Mouse (Mus musculus): ENCODE results near the gene H2-DMb2. TPM values are rescaled to one million over a fixed set of nuclear protein-coding genes. Genes with fewer than 3 reads are reported as not detected.

H2-DMb2 gene
- total and polyA plus RNA-seq, 3 experiments, result 0.77 to 1.5 TPM; not detected in 1

DNA sequence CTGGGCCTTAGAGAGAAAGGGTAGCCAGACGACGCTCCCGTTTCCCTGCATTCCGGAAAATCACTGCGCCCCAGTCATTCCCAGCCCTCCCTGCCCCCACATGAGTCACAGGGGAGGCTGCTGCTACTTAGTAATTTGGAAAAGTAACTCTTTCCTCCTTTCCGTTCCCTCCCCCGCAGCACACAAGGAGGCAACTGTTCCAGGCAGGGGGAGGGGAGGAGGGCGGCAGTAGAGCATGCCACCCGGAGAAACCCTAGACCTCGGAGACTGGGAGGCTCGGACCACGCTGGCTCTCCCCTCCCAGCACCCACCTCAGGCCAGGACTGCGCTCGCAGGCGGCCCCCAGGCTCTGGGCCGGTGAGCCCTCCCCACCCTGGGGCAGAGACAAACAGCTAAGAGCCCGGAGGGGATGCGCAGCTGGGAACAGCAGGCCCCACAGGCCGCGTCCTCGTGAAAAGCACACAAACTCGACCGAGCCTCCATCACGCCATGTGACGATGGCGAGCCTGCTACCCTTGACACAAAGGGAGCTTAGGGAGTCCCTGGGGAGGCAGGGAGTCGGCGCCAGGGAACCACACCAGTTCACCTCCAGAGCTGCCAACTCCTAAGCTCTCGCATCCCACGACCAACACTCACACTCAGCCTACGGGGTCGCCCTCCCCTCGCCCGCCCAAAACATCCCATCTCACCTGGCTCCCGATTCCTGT is 21.8 kb upstream of the H2-DMb2 start (continued):
- TF ChIP-seq MYB (IDR thresholded peaks at IDR 0.05; ENCODE audit: low read depth, low read length), result no peak
- TF ChIP-seq MEF2A (IDR thresholded peaks at IDR 0.05; ENCODE audit: extremely low read depth, insufficient replicate concordance, low read depth, low read length, poor library complexity, severe bottlenecking), result no peak
- TF ChIP-seq SIN3A (IDR thresholded peaks at IDR 0.05; ENCODE audit: low read length), result peak; percentile 21
- TF ChIP-seq RAD21 (IDR thresholded peaks at IDR 0.05; ENCODE audit: low read depth, low read length), result no peak
- TF ChIP-seq RCOR1 (IDR thresholded peaks at IDR 0.05; ENCODE audit: low read depth, low read length), result no peak
- TF ChIP-seq GATA1 (IDR thresholded peaks at IDR 0.05; ENCODE audit: low read depth, low read length), result no peak

GRCm38 (mm10) chr17:34121879-34122187 is 21.3 kb upstream of the H2-DMb2 start:
- Histone ChIP-seq H3K27me3 (ENCODE audit: control insufficient read depth in 1 of 2, insufficient read depth in 2 of 2, low read length in 2 of 2) (no peaks in the 10 kb centered on the region), H3K36me3 (ENCODE audit: control insufficient read depth in 1 of 2, insufficient read depth in 2 of 2, low read length in 2 of 2) (peaks cover 4% of the 10 kb centered on the region in 2 experiments), H3K4me1 (ENCODE audit: control insufficient read depth in 1 of 2, insufficient read depth in 2 of 2, low read length in 2 of 2) (peaks cover 0 to 12% of the 10 kb centered on the region in 2 experiments; a peak in 2 of 4 replicates), H3K9me3 (replicated peaks; ENCODE audit: insufficient read depth, low read length) (no peaks in the 10 kb centered on the region), H3K4me3 (ENCODE audit: control insufficient read depth in 1 of 2, insufficient read depth in 1 of 2, low read depth in 2 of 2, low read length in 2 of 2) (peak overlapping the region; percentile 81 to 98), H3K27ac (ENCODE audit: control insufficient read depth, low read depth, low read length) (peak overlapping the region; percentile 89), H3K9ac (ENCODE audit: control insufficient read depth, low read depth, low read length, poor library complexity, severe bottlenecking) (peak overlapping the region; percentile 98), H3K79me2 (ENCODE audit: control insufficient read depth, insufficient read depth, low read length, poor library complexity) (peaks cover 67% of the 10 kb centered on the region)
- TF ChIP-seq GATA1 (IDR thresholded peaks at IDR 0.05; ENCODE audit: low read depth, low read length), result no peak
- no peak for TF ChIP-seq ZC3H11A (IDR thresholded peaks at IDR 0.05; ENCODE audit: low read depth, low read length)
- peak in 1 of 2 experiments; percentile 29; a peak in 1 of 4 replicates for TF ChIP-seq POLR2A (IDR thresholded peaks at IDR 0.05; ENCODE audit: control insufficient read depth in 1 of 2, insufficient read depth in 1 of 2, low read depth in 1 of 2, low read length in 2 of 2, poor library complexity in 1 of 2)
- TF ChIP-seq MEF2A (IDR thresholded peaks at IDR 0.05; ENCODE audit: extremely low read depth, insufficient replicate concordance, low read depth, low read length, poor library complexity, severe bottlenecking), result no peak
- peak; percentile 62; the same call in 1 of the 2 replicates for TF ChIP-seq TBP (IDR thresholded peaks at IDR 0.05; ENCODE audit: low read depth, low read length)
- TF ChIP-seq CHD2 (IDR thresholded peaks at IDR 0.05; ENCODE audit: low read length), result no peak
- DNase-seq (ENCODE audit: low read depth, low spot score), result peak; percentile 85

- peak within 1 kb of the TSS; percentile 98 for H3K9ac ChIP-seq (ENCODE audit: control insufficient read depth, low read depth, low read length, poor library complexity, severe bottlenecking)
- no peaks in the 10 kb centered on the region for H3K27me3 ChIP-seq (ENCODE audit: control insufficient read depth in 1 of 2, insufficient read depth in 2 of 2, low read length in 2 of 2)
- H3K27ac ChIP-seq (ENCODE audit: control insufficient read depth, low read depth, low read length), result peak within 1 kb of the TSS; percentile 89
- peak; percentile 98 for DNase-seq (ENCODE audit: low read depth, low spot score)
- H3K4me1 ChIP-seq (ENCODE audit: control insufficient read depth in 1 of 2, insufficient read depth in 2 of 2, low read length in 2 of 2), result peaks cover 0 to 18% of the 10 kb centered on the region in 2 experiments; a peak in 2 of 4 replicates
- H3K79me2 ChIP-seq (ENCODE audit: control insufficient read depth, insufficient read depth, low read length, poor library complexity), result peaks cover 62% of the 10 kb centered on the region
- H3K36me3 ChIP-seq (ENCODE audit: control insufficient read depth in 1 of 2, insufficient read depth in 2 of 2, low read length in 2 of 2), result peaks cover 3 to 6% of the 10 kb centered on the region in 2 experiments
- peak within 1 kb of the TSS; percentile 81 to 98 for H3K4me3 ChIP-seq (ENCODE audit: control insufficient read depth in 1 of 2, insufficient read depth in 1 of 2, low read depth in 2 of 2, low read length in 2 of 2)
- no peaks in the 10 kb centered on the region for H3K9me3 ChIP-seq (replicated peaks; ENCODE audit: insufficient read depth, low read length)
- TF ChIP-seq ZNF384 (IDR thresholded peaks at IDR 0.05; ENCODE audit: low read depth, low read length) (no peak), GATA1 (IDR thresholded peaks at IDR 0.05; ENCODE audit: low read depth, low read length) (no peak), MAZ (IDR thresholded peaks at IDR 0.05; ENCODE audit: low read depth, low read length) (peak; percentile 95), HCFC1 (IDR thresholded peaks at IDR 0.05; ENCODE audit: low read depth, low read length) (peak; percentile 77), UBTF (IDR thresholded peaks at IDR 0.05; ENCODE audit: borderline replicate concordance, insufficient read depth, low read depth, low read length) (no peak), TCF12 (IDR thresholded peaks at IDR 0.05; ENCODE audit: low read depth, low read length) (peak; percentile 65), NELFE (IDR thresholded peaks at IDR 0.05; ENCODE audit: low read depth, low read length) (peak; percentile 86), ZC3H11A (IDR thresholded peaks at IDR 0.05; ENCODE audit: low read depth, low read length) (no peak), MAFK (IDR thresholded peaks at IDR 0.05; ENCODE audit: borderline replicate concordance, low read depth, low read length) (no peak), EP300 (IDR thresholded peaks at IDR 0.05; ENCODE audit: low read depth in 1 of 2, low read length in 2 of 2) (peak in 1 of 2 experiments; percentile 53; a peak in 2 of 4 replicates), TBP (IDR thresholded peaks at IDR 0.05; ENCODE audit: low read depth, low read length) (no peak; the same call in 1 of the 2 replicates), SIN3A (IDR thresholded peaks at IDR 0.05; ENCODE audit: low read length) (peak; percentile 49), NRF1 (IDR thresholded peaks at IDR 0.05; ENCODE audit: insufficient read depth, low read depth, low read length, poor library complexity, severe bottlenecking) (peak; percentile 97), ZMIZ1 (IDR thresholded peaks at IDR 0.05; ENCODE audit: low read depth, low read length) (peak; percentile 71; the same call in 1 of the 2 replicates), ETS1 (IDR thresholded peaks at IDR 0.05; ENCODE audit: low read depth, low read length) (peak; percentile 61), MEF2A (IDR thresholded peaks at IDR 0.05; ENCODE audit: extremely low read depth, insufficient replicate concordance, low read depth, low read length, poor library complexity, severe bottlenecking) (no peak), USF1 (IDR thresholded peaks at IDR 0.05; ENCODE audit: low read depth, low read length) (peak; percentile 97), USF2 (IDR thresholded peaks at IDR 0.05; ENCODE audit: borderline replicate concordance in 1 of 2, insufficient read depth in 1 of 2, low read depth in 1 of 2, low read length in 2 of 2) (peak; percentile 31 to 89; a peak in 2 of 4 replicates)
Observed at GRCm38 (mm10) chr17:34122188-34122984, 20.7 kb upstream of the H2-DMb2 start, which contains the start of gene Brd2. TSS of gene Brd2 (minus strand) at chr17:34122634.
